Mouse (Mus musculus) kidney, adult 2 months (tissue): ENCODE data around the gene E130114P18Rik.

Experiments used
- CTCF ChIP-seq: fragments of 200-500 bp; conservative IDR thresholded peaks from 2 replicates; pipeline ENCODE4 v1.5.1; 2011; ENCODE audit warnings: low read depth, mild to moderate bottlenecking, control low read depth, low read length, moderate library complexity, mixed read lengths; ENCODE audit not compliant: insufficient read depth, insufficient read length
- POLR2A ChIP-seq: fragments of 200-500 bp; IDR thresholded peaks from one replicate; pipeline ENCODE4 v1.6.1; 2011; ENCODE audit warnings: low read depth, low read length, control low read depth

DNA sequence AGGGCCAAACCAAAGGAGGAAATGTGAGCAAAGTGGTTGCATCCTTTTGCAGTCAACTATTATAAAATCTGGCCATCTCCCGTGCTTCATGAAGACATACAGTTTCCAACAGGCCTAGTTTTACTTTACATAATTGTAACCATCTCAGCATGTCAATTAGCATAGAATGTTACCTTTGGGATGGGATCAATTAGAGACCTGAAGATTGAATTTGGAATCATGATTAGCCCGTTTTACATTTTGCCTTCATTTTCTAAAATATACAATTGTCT, 129.5 kb downstream of the E130114P18Rik start:
- TF ChIP-seq CTCF (no peak), POLR2A (no peak)
